Mouse (Mus musculus) bone marrow macrophage, adult 2 months (primary cell): ENCODE data around the gene Crygn.

Experiments used
- CTCF ChIP-seq: IDR thresholded peaks from 2 replicates; pipeline ENCODE4 v1.5.1; 2012; ENCODE audit warnings: low read depth, mild to moderate bottlenecking, low read length, moderate library complexity
- POLR2A ChIP-seq: IDR thresholded peaks from 2 replicates; pipeline ENCODE4 v1.6.1; 2012; ENCODE audit warnings: mild to moderate bottlenecking, low read depth, low read length, borderline replicate concordance

GRCm38 (mm10) chr5:24749731-24750130 lies 8.1 kb downstream of the Crygn start:
- TF ChIP-seq CTCF (no peak), POLR2A (no peak)
